Mouse (Mus musculus): ENCODE results near the gene Rrad. TPM values are rescaled to one million over a fixed set of nuclear protein-coding genes. Genes with fewer than 3 reads are reported as not detected.

The Rrad gene
- polyA plus RNA-seq, 1 experiment from 2014 or later: 417 TPM

- no peaks in the 10 kb centered on the region for H3K27me3 ChIP-seq (ENCODE audit: control insufficient read depth, insufficient read depth, low read length)
- H3K4me3 ChIP-seq (ENCODE audit: control insufficient read depth in 1 of 2, insufficient read depth in 1 of 2, low read depth in 1 of 2, low read length in 2 of 2): peak overlapping the region; percentile 16 to 33; a peak in 3 of 4 replicates
- H3K4me2 ChIP-seq (ENCODE audit: low read length): peak overlapping the region; percentile 71
- H3K4me1 ChIP-seq (ENCODE audit: control insufficient read depth in 2 of 2, insufficient read depth in 2 of 2, low read length in 2 of 2): peaks cover 31 to 48% of the 10 kb centered on the region in 2 experiments
- peak overlapping the region; percentile 66 for H3K9ac ChIP-seq (ENCODE audit: low read length)
- no peaks in the 10 kb centered on the region for H3K36me3 ChIP-seq (ENCODE audit: control insufficient read depth, insufficient read depth, low read length)
- ATAC-seq (ENCODE audit: insufficient number of reproducible peaks, insufficient read depth, low FRiP score, low read depth): no peak
- no peaks in the 10 kb centered on the region for H3K9me3 ChIP-seq (ENCODE audit: control insufficient read depth, low read length)
- H3K27ac ChIP-seq (replicated peaks in 1 of 2; ENCODE audit: control insufficient read depth in 1 of 2, insufficient read depth in 1 of 2, low read depth in 2 of 2, low read length in 2 of 2): peak overlapping the region; percentile 51 to 89; a peak in 3 of 4 replicates
- WGBS: 1% methylated on average over 12 of the region's 12 CpGs
Measured at GRCm38 (mm10) chr8:104601941-104602371, 29.2 kb downstream of the Rrad start.

- H3K27ac ChIP-seq (replicated peaks in 1 of 2; ENCODE audit: control insufficient read depth in 1 of 2, insufficient read depth in 1 of 2, low read depth in 2 of 2, low read length in 2 of 2): peak overlapping the region in 1 of 2 experiments; percentile 16; a peak in 1 of 4 replicates
- H3K4me1 ChIP-seq (ENCODE audit: control insufficient read depth in 2 of 2, insufficient read depth in 2 of 2, low read length in 2 of 2): peaks cover 27 to 42% of the 10 kb centered on the region in 2 experiments
- H3K27me3 ChIP-seq (ENCODE audit: control insufficient read depth, insufficient read depth, low read length): no peaks in the 10 kb centered on the region
- peak overlapping the region; percentile 71 for H3K4me2 ChIP-seq (ENCODE audit: low read length)
- WGBS: 39% methylated on average over 7 of the region's 7 CpGs
- no peaks in the 10 kb centered on the region for H3K9me3 ChIP-seq (ENCODE audit: control insufficient read depth, low read length)
- no peak for ATAC-seq (ENCODE audit: insufficient number of reproducible peaks, insufficient read depth, low FRiP score, low read depth)
- H3K4me3 ChIP-seq (ENCODE audit: control insufficient read depth in 1 of 2, insufficient read depth in 1 of 2, low read depth in 1 of 2, low read length in 2 of 2): no peak overlapping the region
- H3K9ac ChIP-seq (ENCODE audit: low read length): peak overlapping the region; percentile 66
- H3K36me3 ChIP-seq (ENCODE audit: control insufficient read depth, insufficient read depth, low read length): peaks cover under 1% of the 10 kb centered on the region; the same call in 1 of the 2 replicates
Measured at GRCm38 (mm10) chr8:104601386-104601785, 29.7 kb downstream of the Rrad start.

GRCm38 (mm10) chr8:104598496-104598895 is 32.6 kb downstream of the Rrad start:
- Histone ChIP-seq H3K9me3 (ENCODE audit: control insufficient read depth, low read length) (no peaks in the 10 kb centered on the region), H3K4me3 (ENCODE audit: control insufficient read depth in 1 of 2, insufficient read depth in 1 of 2, low read depth in 1 of 2, low read length in 2 of 2) (no peak overlapping the region), H3K27ac (replicated peaks in 1 of 2; ENCODE audit: control insufficient read depth in 1 of 2, insufficient read depth in 1 of 2, low read depth in 2 of 2, low read length in 2 of 2) (no peak overlapping the region), H3K4me2 (ENCODE audit: low read length) (no peak overlapping the region), H3K9ac (ENCODE audit: low read length) (no peak overlapping the region), H3K27me3 (ENCODE audit: control insufficient read depth, insufficient read depth, low read length) (no peaks in the 10 kb centered on the region), H3K36me3 (ENCODE audit: control insufficient read depth, insufficient read depth, low read length) (peaks cover 23% of the 10 kb centered on the region), H3K4me1 (ENCODE audit: control insufficient read depth in 2 of 2, insufficient read depth in 2 of 2, low read length in 2 of 2) (peaks cover 15% of the 10 kb centered on the region in 2 experiments)
- ATAC-seq (ENCODE audit: insufficient number of reproducible peaks, insufficient read depth, low FRiP score, low read depth): no peak
- 49% methylated on average over 6 of the region's 6 CpGs for WGBS

GRCm38 (mm10) chr8:104597656-104598055 is 33.5 kb downstream of the Rrad start:
- H3K9me3 ChIP-seq (ENCODE audit: control insufficient read depth, low read length): no peaks in the 10 kb centered on the region

GRCm38 (mm10) chr8:104595773-104596536 is 35.2 kb downstream of the Rrad start:
- Histone ChIP-seq H3K36me3 (ENCODE audit: control insufficient read depth, insufficient read depth, low read length) (peaks cover 25% of the 10 kb centered on the region), H3K4me1 (ENCODE audit: control insufficient read depth in 2 of 2, insufficient read depth in 2 of 2, low read length in 2 of 2) (peaks cover 3 to 5% of the 10 kb centered on the region in 2 experiments; a peak in 3 of 4 replicates), H3K9me3 (ENCODE audit: control insufficient read depth, low read length) (no peaks in the 10 kb centered on the region), H3K9ac (ENCODE audit: low read length) (no peak overlapping the region), H3K4me3 (ENCODE audit: control insufficient read depth in 1 of 2, insufficient read depth in 1 of 2, low read depth in 1 of 2, low read length in 2 of 2) (no peak overlapping the region), H3K4me2 (ENCODE audit: low read length) (no peak overlapping the region), H3K27ac (replicated peaks in 1 of 2; ENCODE audit: control insufficient read depth in 1 of 2, insufficient read depth in 1 of 2, low read depth in 2 of 2, low read length in 2 of 2) (no peak overlapping the region), H3K27me3 (ENCODE audit: control insufficient read depth, insufficient read depth, low read length) (no peaks in the 10 kb centered on the region)
- WGBS: 80% methylated on average over 21 of the region's 21 CpGs
- no peak for ATAC-seq (ENCODE audit: insufficient number of reproducible peaks, insufficient read depth, low FRiP score, low read depth)

More at GRCm38 (mm10) chr8:104597656-104598055, 33.5 kb downstream of the Rrad start:
- no peak overlapping the region for H3K4me3 ChIP-seq (ENCODE audit: control insufficient read depth in 1 of 2, insufficient read depth in 1 of 2, low read depth in 1 of 2, low read length in 2 of 2)
- 74% methylated on average over 6 of the region's 6 CpGs for WGBS
- H3K27me3 ChIP-seq (ENCODE audit: control insufficient read depth, insufficient read depth, low read length): no peaks in the 10 kb centered on the region
- H3K4me2 ChIP-seq (ENCODE audit: low read length): no peak overlapping the region
- H3K36me3 ChIP-seq (ENCODE audit: control insufficient read depth, insufficient read depth, low read length): peaks cover 25% of the 10 kb centered on the region
- peaks cover 9 to 10% of the 10 kb centered on the region in 2 experiments for H3K4me1 ChIP-seq (ENCODE audit: control insufficient read depth in 2 of 2, insufficient read depth in 2 of 2, low read length in 2 of 2)
- no peak for ATAC-seq (ENCODE audit: insufficient number of reproducible peaks, insufficient read depth, low FRiP score, low read depth)
- no peak overlapping the region for H3K27ac ChIP-seq (replicated peaks in 1 of 2; ENCODE audit: control insufficient read depth in 1 of 2, insufficient read depth in 1 of 2, low read depth in 2 of 2, low read length in 2 of 2)
- H3K9ac ChIP-seq (ENCODE audit: low read length): no peak overlapping the region

- ATAC-seq (ENCODE audit: insufficient number of reproducible peaks, insufficient read depth, low FRiP score, low read depth): no peak
- Histone ChIP-seq H3K4me1 (ENCODE audit: control insufficient read depth in 2 of 2, insufficient read depth in 2 of 2, low read length in 2 of 2) (peaks cover 3 to 8% of the 10 kb centered on the region in 2 experiments; a peak in 3 of 4 replicates), H3K27ac (replicated peaks in 1 of 2; ENCODE audit: control insufficient read depth in 1 of 2, insufficient read depth in 1 of 2, low read depth in 2 of 2, low read length in 2 of 2) (no peak overlapping the region), H3K4me2 (ENCODE audit: low read length) (no peak overlapping the region), H3K36me3 (ENCODE audit: control insufficient read depth, insufficient read depth, low read length) (peaks cover 25% of the 10 kb centered on the region), H3K4me3 (ENCODE audit: control insufficient read depth in 1 of 2, insufficient read depth in 1 of 2, low read depth in 1 of 2, low read length in 2 of 2) (no peak overlapping the region), H3K9me3 (ENCODE audit: control insufficient read depth, low read length) (no peaks in the 10 kb centered on the region), H3K9ac (ENCODE audit: low read length) (no peak overlapping the region), H3K27me3 (ENCODE audit: control insufficient read depth, insufficient read depth, low read length) (no peaks in the 10 kb centered on the region)
- 91% methylated on average over 19 of the region's 19 CpGs for WGBS
Measured at GRCm38 (mm10) chr8:104594611-104595362, 36.3 kb downstream of the Rrad start.

- Histone ChIP-seq H3K4me1 (ENCODE audit: control insufficient read depth in 2 of 2, insufficient read depth in 2 of 2, low read length in 2 of 2) (peaks cover 3 to 8% of the 10 kb centered on the region in 2 experiments; a peak in 3 of 4 replicates), H3K9ac (ENCODE audit: low read length) (no peak overlapping the region), H3K36me3 (ENCODE audit: control insufficient read depth, insufficient read depth, low read length) (peaks cover 25% of the 10 kb centered on the region), H3K9me3 (ENCODE audit: control insufficient read depth, low read length) (no peaks in the 10 kb centered on the region), H3K27ac (replicated peaks in 1 of 2; ENCODE audit: control insufficient read depth in 1 of 2, insufficient read depth in 1 of 2, low read depth in 2 of 2, low read length in 2 of 2) (no peak overlapping the region), H3K27me3 (ENCODE audit: control insufficient read depth, insufficient read depth, low read length) (no peaks in the 10 kb centered on the region), H3K4me3 (ENCODE audit: control insufficient read depth in 1 of 2, insufficient read depth in 1 of 2, low read depth in 1 of 2, low read length in 2 of 2) (no peak overlapping the region), H3K4me2 (ENCODE audit: low read length) (no peak overlapping the region)
- no peak for ATAC-seq (ENCODE audit: insufficient number of reproducible peaks, insufficient read depth, low FRiP score, low read depth)
- WGBS: 89% methylated on average over 31 of the region's 31 CpGs
Measured at GRCm38 (mm10) chr8:104593536-104594325, 37.4 kb downstream of the Rrad start.
